Mouse (Mus musculus): ENCODE data around the gene Chit1. TPM values are rescaled to one million over a fixed set of nuclear protein-coding genes. Genes with fewer than 3 reads are reported as not detected.

Chit1 gene
- polyA plus RNA-seq, 1 experiment from 2014 or later = 1.1 TPM

Other genes with a start within 250 kb of the Chit1 start
- 0.12 and 0.42 TPM in 2 replicates for gene Optc, start 203.2 kb upstream of the Chit1 start, polyA plus RNA-seq (2015; fragmentation: Nextera tagmentation; extraction: Ambion mirVana)
- gene Prelp, start 189.8 kb upstream of the Chit1 start, polyA plus RNA-seq (2015; fragmentation: Nextera tagmentation; extraction: Ambion mirVana) = 1.1 and 1.6 TPM in 2 replicates
- gene Fmod, start 74.0 kb upstream of the Chit1 start, polyA plus RNA-seq (2015; fragmentation: Nextera tagmentation; extraction: Ambion mirVana) = 0.32 and 0.40 TPM in 2 replicates
- gene Btg2, start 32.1 kb upstream of the Chit1 start, polyA plus RNA-seq (2015; fragmentation: Nextera tagmentation; extraction: Ambion mirVana) = 315 and 335 TPM in 2 replicates
- gene Chil1, start 70.9 kb downstream of the Chit1 start, polyA plus RNA-seq (2015; fragmentation: Nextera tagmentation; extraction: Ambion mirVana) = 5.3 and 5.9 TPM in 2 replicates
- gene Mybph, start 82.2 kb downstream of the Chit1 start, polyA plus RNA-seq (2015; fragmentation: Nextera tagmentation; extraction: Ambion mirVana) = 0.76 and 0.82 TPM in 2 replicates
- 0.14 and 0.21 TPM in 2 replicates for gene Adora1, start 124.2 kb downstream of the Chit1 start, polyA plus RNA-seq (2015; fragmentation: Nextera tagmentation; extraction: Ambion mirVana)
- gene Myog, start 178.7 kb downstream of the Chit1 start, polyA plus RNA-seq (2015; fragmentation: Nextera tagmentation; extraction: Ambion mirVana) = 3.0 and 3.5 TPM in 2 replicates
- 2.1 and 3.2 TPM in 2 replicates for gene Ppfia4, start 221.7 kb downstream of the Chit1 start, polyA plus RNA-seq (2015; fragmentation: Nextera tagmentation; extraction: Ambion mirVana)

Data from thymus, postnatal 0 days (tissue).